Mouse (Mus musculus) adrenal gland, adult (tissue): ENCODE data around the gene Gpx5.
"Not testable (repeated sequence)": the region's sequence is repeated elsewhere in the genome, so short reads cannot be mapped to it uniquely, and the experiment has no call there.

Experiments
- DNase-seq, 2 experiments: peaks; one replicate each; pipeline ENCODE4 v3.0.0; 2022 to 2023; ENCODE audit warnings: low spot score in 1 of 2; ENCODE audit not compliant: inconsistent age in 2 of 2

Gpx5 gene

GRCm38 (mm10) chr13:21267541-21267940, 25.0 kb downstream of the Gpx5 start:
- no peak for DNase-seq

- DNase-seq: no peak
Observed at GRCm38 (mm10) chr13:21265736-21266135, 26.8 kb downstream of the Gpx5 start.

- peak in 1 of 2 experiments; percentile 49 for DNase-seq
Observed at GRCm38 (mm10) chr13:21264366-21264765, 28.2 kb downstream of the Gpx5 start.

- no peak for DNase-seq
Observed at GRCm38 (mm10) chr13:21263910-21264309, 28.6 kb downstream of the Gpx5 start.

- no peak for DNase-seq
Observed at GRCm38 (mm10) chr13:21262787-21263461, 29.6 kb downstream of the Gpx5 start.

GRCm38 (mm10) chr13:21260289-21260688, 32.2 kb downstream of the Gpx5 start:
- no peak for DNase-seq

GRCm38 (mm10) chr13:21259677-21260113, 32.8 kb downstream of the Gpx5 start:
- peak in 1 of 2 experiments; percentile 71 for DNase-seq

GRCm38 (mm10) chr13:21259171-21259631, 33.3 kb downstream of the Gpx5 start:
- DNase-seq: peak in 1 of 2 experiments; percentile 48

- no peak for DNase-seq
Observed at GRCm38 (mm10) chr13:21258524-21258923, 34.0 kb downstream of the Gpx5 start.

GRCm38 (mm10) chr13:21253986-21254385, 38.5 kb downstream of the Gpx5 start:
- DNase-seq: peak in 1 of 2 experiments; percentile 59

GRCm38 (mm10) chr13:21253569-21253968, 39.0 kb downstream of the Gpx5 start:
- DNase-seq: peak in 1 of 2 experiments; percentile 30

GRCm38 (mm10) chr13:21253040-21253439, 39.5 kb downstream of the Gpx5 start:
- no peak for DNase-seq

- no peak for DNase-seq
Observed at GRCm38 (mm10) chr13:21250074-21250681, 42.4 kb downstream of the Gpx5 start.

- DNase-seq: no peak
Observed at GRCm38 (mm10) chr13:21249022-21249421, 43.5 kb downstream of the Gpx5 start.

- DNase-seq: no peak
Observed at GRCm38 (mm10) chr13:21246276-21246675, 46.3 kb downstream of the Gpx5 start.

- not testable (repeated sequence) for DNase-seq
Observed at GRCm38 (mm10) chr13:21244967-21245366, 47.6 kb downstream of the Gpx5 start.

- DNase-seq: no peak
Observed at GRCm38 (mm10) chr13:21244089-21244488, 48.4 kb downstream of the Gpx5 start.

- peak in 1 of 2 experiments; percentile 35 for DNase-seq
Observed at GRCm38 (mm10) chr13:21243196-21243595, 49.3 kb downstream of the Gpx5 start.

GRCm38 (mm10) chr13:21242408-21243125, 50.0 kb downstream of the Gpx5 start:
- peak in 1 of 2 experiments; percentile 44 for DNase-seq

- peak in 1 of 2 experiments; percentile 67 for DNase-seq
Observed at GRCm38 (mm10) chr13:21240788-21241187, 51.7 kb downstream of the Gpx5 start.

GRCm38 (mm10) chr13:21237161-21237560, 55.4 kb downstream of the Gpx5 start:
- DNase-seq: no peak

GRCm38 (mm10) chr13:21236714-21237113, 55.8 kb downstream of the Gpx5 start:
- no peak for DNase-seq
